Mouse (Mus musculus) brain, embryonic 14.5 days (tissue): ENCODE data around the gene Rnf4.

Experiments
- CTCF ChIP-seq: fragments of 200-500 bp; IDR thresholded peaks from 2 replicates; pipeline ENCODE4 v1.5.1; 2012; ENCODE audit warnings: inconsistent platforms, mild to moderate bottlenecking, moderate library complexity, borderline replicate concordance; ENCODE audit not compliant: insufficient read depth, insufficient read length; ENCODE audit errors: extremely low read depth
- POLR2A ChIP-seq: fragments of 200-500 bp; IDR thresholded peaks from 2 replicates; pipeline ENCODE4 v1.6.1; 2012; ENCODE audit warnings: mild to moderate bottlenecking, inconsistent platforms, borderline replicate concordance; ENCODE audit not compliant: poor library complexity, insufficient read depth, insufficient read length, severe bottlenecking; ENCODE audit errors: extremely low read depth

- no peak for TF ChIP-seq CTCF
- no peak for TF ChIP-seq POLR2A
Observed at GRCm38 (mm10) chr5:34340246-34340645, 4.2 kb downstream of the Rnf4 start.
